Mouse (Mus musculus): ENCODE data around the gene Gm42669. TPM values are rescaled to one million over a fixed set of nuclear protein-coding genes. Genes with fewer than 3 reads are reported as not detected.
A peak's percentile ranks its signal among the peaks of the same experiment; 100 is the strongest.

The Gm42669 gene
- polyA plus RNA-seq, 1 experiment from 2014 or later: 0.73 TPM

DNA sequence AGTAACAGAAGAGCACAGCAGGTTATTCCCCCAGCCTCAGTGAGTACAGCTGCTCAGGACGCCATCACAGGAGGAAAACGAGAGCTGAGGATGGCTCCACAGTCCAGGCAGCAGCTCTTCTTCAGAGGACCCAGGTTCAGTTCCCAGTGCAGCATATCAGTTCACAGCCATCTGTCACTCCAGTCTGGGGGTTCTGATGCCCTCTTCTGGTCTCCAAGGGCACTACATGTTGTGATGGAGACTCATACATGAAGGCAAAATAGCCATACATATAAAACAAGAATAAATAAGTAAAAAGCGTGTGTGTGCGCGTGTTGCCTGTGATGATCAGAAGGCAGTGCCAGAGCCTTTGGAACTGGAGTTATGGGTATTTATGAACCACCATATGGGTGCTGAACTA lies 12.7 kb upstream of the Gm42669 start:
- Histone ChIP-seq H3K27me3 (ENCODE audit: control insufficient read depth, insufficient read depth, low read depth, low read length) (no peaks in the 10 kb centered on the region), H3K9me3 (replicated peaks; ENCODE audit: control insufficient read depth, low read length, poor library complexity, severe bottlenecking) (no peaks in the 10 kb centered on the region), H3K4me1 (ENCODE audit: control insufficient read depth, insufficient read depth, low read length) (peaks cover 8% of the 10 kb centered on the region), H3K4me2 (ENCODE audit: low read length) (no peak overlapping the region), H3K9ac (ENCODE audit: low read depth, low read length) (no peak overlapping the region), H3K4me3 (ENCODE audit: low read depth, low read length) (no peak overlapping the region), H3K36me3 (ENCODE audit: control insufficient read depth, insufficient read depth, low read length) (no peaks in the 10 kb centered on the region), H3K27ac (ENCODE audit: low read length) (no peak overlapping the region)
- over 99% methylated on average over 5 of the region's 5 CpGs for WGBS
- ATAC-seq: no peak

DNA sequence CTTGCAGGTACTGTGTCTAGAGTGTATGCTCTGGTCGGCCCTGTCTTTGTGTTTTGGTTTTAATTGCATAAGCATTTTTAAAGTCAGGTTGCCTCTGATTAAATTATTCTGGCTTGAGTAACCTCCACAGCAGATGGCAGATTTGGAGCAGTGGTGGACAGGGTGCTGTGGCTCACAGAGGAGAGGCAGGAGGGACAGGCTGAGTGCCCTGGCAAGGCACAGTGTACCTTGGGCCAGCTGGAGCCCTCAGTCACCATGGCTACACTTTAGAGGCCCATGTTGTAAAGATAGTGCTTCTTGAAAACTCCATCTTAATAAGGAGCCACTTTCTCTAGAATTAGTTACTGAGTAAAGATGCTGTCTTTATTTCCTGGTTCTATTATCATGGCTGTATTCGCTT lies 11.4 kb upstream of the Gm42669 start:
- no peak for ATAC-seq
- Histone ChIP-seq H3K9ac (ENCODE audit: low read depth, low read length) (no peak overlapping the region), H3K36me3 (ENCODE audit: control insufficient read depth, insufficient read depth, low read length) (peaks cover 3% of the 10 kb centered on the region; the same call in 1 of the 2 replicates), H3K4me2 (ENCODE audit: low read length) (no peak overlapping the region), H3K27ac (ENCODE audit: low read length) (no peak overlapping the region), H3K27me3 (ENCODE audit: control insufficient read depth, insufficient read depth, low read depth, low read length) (no peaks in the 10 kb centered on the region), H3K4me3 (ENCODE audit: low read depth, low read length) (no peak overlapping the region), H3K4me1 (ENCODE audit: control insufficient read depth, insufficient read depth, low read length) (peaks cover 13% of the 10 kb centered on the region), H3K9me3 (replicated peaks; ENCODE audit: control insufficient read depth, low read length, poor library complexity, severe bottlenecking) (no peaks in the 10 kb centered on the region)
- WGBS: 88% methylated on average over 2 of the region's 2 CpGs

DNA sequence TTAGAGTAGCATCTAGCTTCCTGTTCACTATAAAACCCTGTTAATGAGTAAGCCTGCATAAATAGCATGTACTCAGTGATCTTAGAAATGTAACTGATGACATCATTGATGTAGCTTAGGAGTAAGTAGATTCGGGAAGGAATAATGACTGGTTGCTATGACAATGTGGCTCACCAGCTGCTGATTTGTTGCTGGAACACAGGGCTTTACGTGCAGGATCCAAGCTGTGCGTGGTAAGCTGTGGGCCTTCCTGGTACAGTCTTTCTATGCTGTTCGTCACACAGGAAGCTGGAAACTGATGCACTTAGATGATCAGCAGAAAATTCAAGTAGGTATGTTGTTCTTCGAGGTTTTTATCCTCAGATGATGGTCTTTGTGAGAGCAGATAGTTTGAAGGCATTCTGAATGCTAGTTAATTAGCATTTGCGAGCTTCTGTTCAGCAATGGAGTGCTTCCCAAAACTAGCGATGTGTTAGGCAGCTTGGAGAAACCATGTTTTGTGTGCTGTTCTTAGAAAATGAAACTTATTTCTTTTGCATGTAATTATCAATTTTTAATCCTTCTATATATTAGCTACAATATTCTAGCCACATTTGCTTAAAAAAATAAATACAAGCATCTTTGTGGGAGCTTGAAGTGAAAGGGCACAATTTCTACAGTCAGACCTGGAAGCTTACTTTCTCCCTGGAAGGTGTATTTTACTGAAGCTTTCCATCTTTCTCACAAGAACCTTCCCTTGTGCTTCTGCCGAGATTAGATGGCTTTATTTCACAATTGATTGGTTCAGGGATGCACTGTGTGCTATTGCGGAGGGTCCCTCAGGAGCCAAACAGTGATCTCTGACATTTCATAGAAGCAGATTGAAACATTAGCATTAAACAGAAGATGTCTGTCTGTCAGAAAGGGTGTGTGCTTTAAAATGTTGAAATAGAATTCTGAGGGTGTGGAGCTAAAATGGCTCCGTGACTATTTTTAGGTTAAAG lies 9.6 kb upstream of the Gm42669 start:
- no peaks in the 10 kb centered on the region for H3K9me3 ChIP-seq (replicated peaks; ENCODE audit: control insufficient read depth, low read length, poor library complexity, severe bottlenecking)
- H3K27ac ChIP-seq (ENCODE audit: low read length): peak overlapping the region; percentile 92
- H3K9ac ChIP-seq (ENCODE audit: low read depth, low read length): peak overlapping the region; percentile 64
- no peaks in the 10 kb centered on the region for H3K27me3 ChIP-seq (ENCODE audit: control insufficient read depth, insufficient read depth, low read depth, low read length)
- peak; percentile 97 for ATAC-seq
- peak overlapping the region; percentile 80 for H3K4me2 ChIP-seq (ENCODE audit: low read length)
- H3K36me3 ChIP-seq (ENCODE audit: control insufficient read depth, insufficient read depth, low read length): peaks cover 5% of the 10 kb centered on the region; the same call in 1 of the 2 replicates
- peak overlapping the region; percentile 50 for H3K4me3 ChIP-seq (ENCODE audit: low read depth, low read length)
- peaks cover 17% of the 10 kb centered on the region for H3K4me1 ChIP-seq (ENCODE audit: control insufficient read depth, insufficient read depth, low read length)
- WGBS: 18% methylated on average over 10 of the region's 10 CpGs

DNA sequence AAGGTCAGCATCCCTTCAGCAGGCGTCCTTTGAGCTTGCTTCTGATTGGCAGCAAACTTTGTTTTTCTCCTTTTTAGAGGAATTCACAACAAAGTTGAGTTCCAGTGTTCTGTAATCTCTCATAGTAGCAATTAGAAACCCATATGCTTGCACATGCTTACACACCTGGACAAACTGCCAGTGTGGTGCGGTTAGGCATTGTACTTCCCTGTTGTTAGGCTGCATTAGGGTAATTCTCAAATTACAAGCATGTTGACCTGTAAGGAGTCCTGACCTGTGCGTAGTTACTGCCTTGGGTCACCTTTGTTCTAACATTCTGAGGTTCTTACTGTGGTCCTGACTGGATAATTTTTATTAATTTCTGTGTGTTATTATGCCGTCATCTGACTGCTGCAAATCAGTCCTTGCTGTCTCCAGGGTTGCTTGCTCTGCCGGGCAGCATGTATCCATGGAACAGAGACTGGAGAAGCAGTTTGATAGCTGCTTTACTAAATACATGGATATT lies 8.6 kb upstream of the Gm42669 start:
- Histone ChIP-seq H3K36me3 (ENCODE audit: control insufficient read depth, insufficient read depth, low read length) (peaks cover 5% of the 10 kb centered on the region; the same call in 1 of the 2 replicates), H3K9me3 (replicated peaks; ENCODE audit: control insufficient read depth, low read length, poor library complexity, severe bottlenecking) (no peaks in the 10 kb centered on the region), H3K4me2 (ENCODE audit: low read length) (peak overlapping the region; percentile 80), H3K27me3 (ENCODE audit: control insufficient read depth, insufficient read depth, low read depth, low read length) (no peaks in the 10 kb centered on the region), H3K4me3 (ENCODE audit: low read depth, low read length) (peak overlapping the region; percentile 50), H3K9ac (ENCODE audit: low read depth, low read length) (peak overlapping the region; percentile 27), H3K27ac (ENCODE audit: low read length) (peak overlapping the region; percentile 50), H3K4me1 (ENCODE audit: control insufficient read depth, insufficient read depth, low read length) (peaks cover 17% of the 10 kb centered on the region)
- WGBS: 46% methylated on average over 5 of the region's 5 CpGs
- no peak for ATAC-seq

DNA sequence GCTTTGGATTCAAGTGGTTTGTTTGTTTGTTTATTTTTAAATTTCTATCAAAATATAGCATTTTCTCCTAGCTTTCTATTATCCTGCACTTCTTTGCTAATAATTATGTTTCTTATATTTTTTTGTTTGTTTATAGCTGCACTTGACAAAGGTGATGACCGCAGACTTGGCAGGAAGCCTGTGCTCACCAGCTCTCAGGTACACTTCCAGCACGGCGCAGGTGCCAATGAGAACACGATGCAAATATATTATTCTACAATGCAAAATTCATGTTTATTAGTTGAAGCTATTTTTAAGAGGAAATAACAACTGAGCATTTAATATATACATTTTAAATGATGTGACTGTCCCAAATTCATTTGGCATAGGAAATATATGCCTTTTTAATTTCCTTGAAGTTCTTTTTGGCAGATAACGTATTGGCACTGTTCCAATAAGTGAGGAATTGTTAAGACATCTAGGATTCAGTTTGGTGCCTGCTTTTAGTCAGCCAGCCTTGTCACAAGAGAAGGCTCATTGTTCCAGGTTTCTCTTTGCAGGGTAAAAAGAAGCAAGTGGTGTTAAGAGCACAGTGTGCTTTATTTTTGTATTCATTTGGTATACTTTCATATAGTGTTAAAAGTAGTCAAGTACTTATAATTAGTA lies 7.4 kb upstream of the Gm42669 start:
- Histone ChIP-seq H3K4me1 (ENCODE audit: control insufficient read depth, insufficient read depth, low read length) (peaks cover 17% of the 10 kb centered on the region), H3K27me3 (ENCODE audit: control insufficient read depth, insufficient read depth, low read depth, low read length) (no peaks in the 10 kb centered on the region)
- WGBS: 82% methylated on average over 5 of the region's 5 CpGs

DNA sequence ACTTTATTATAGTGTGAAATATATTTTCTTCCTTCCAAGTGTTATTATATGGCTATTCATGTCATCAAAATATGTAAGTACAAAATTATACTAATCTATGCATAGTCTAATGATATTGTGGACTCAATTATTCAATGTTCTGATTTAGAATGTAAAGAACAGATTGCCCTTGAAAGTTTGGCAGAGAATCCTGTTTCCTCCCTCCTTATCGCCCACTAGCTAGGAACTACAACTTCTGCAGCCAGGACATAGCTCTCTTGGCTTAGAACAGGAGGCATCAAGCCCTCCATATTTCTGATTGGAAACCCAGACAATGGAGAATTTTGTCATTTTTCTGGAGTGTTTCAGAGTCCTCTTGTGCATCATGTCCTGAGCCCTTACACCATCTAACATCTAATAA lies 6.7 kb upstream of the Gm42669 start:
- H3K9ac ChIP-seq (ENCODE audit: low read depth, low read length): no peak overlapping the region
- peaks cover 9% of the 10 kb centered on the region; the same call in 1 of the 2 replicates for H3K36me3 ChIP-seq (ENCODE audit: control insufficient read depth, insufficient read depth, low read length)
- no peak for ATAC-seq
- H3K4me2 ChIP-seq (ENCODE audit: low read length): no peak overlapping the region
- H3K4me1 ChIP-seq (ENCODE audit: control insufficient read depth, insufficient read depth, low read length): peaks cover 17% of the 10 kb centered on the region
- 88% methylated on average over 1 of the region's 1 CpGs for WGBS
- no peak overlapping the region for H3K4me3 ChIP-seq (ENCODE audit: low read depth, low read length)
- H3K27me3 ChIP-seq (ENCODE audit: control insufficient read depth, insufficient read depth, low read depth, low read length): no peaks in the 10 kb centered on the region
- no peak overlapping the region for H3K27ac ChIP-seq (ENCODE audit: low read length)
- H3K9me3 ChIP-seq (replicated peaks; ENCODE audit: control insufficient read depth, low read length, poor library complexity, severe bottlenecking): no peaks in the 10 kb centered on the region

More for the DNA sequence above, 7.4 kb upstream of the Gm42669 start:
- H3K4me2 ChIP-seq (ENCODE audit: low read length): no peak overlapping the region
- no peaks in the 10 kb centered on the region for H3K9me3 ChIP-seq (replicated peaks; ENCODE audit: control insufficient read depth, low read length, poor library complexity, severe bottlenecking)
- no peak overlapping the region for H3K9ac ChIP-seq (ENCODE audit: low read depth, low read length)
- H3K4me3 ChIP-seq (ENCODE audit: low read depth, low read length): no peak overlapping the region
- H3K27ac ChIP-seq (ENCODE audit: low read length): no peak overlapping the region
- no peak for ATAC-seq
- peaks cover 8% of the 10 kb centered on the region; the same call in 1 of the 2 replicates for H3K36me3 ChIP-seq (ENCODE audit: control insufficient read depth, insufficient read depth, low read length)

DNA sequence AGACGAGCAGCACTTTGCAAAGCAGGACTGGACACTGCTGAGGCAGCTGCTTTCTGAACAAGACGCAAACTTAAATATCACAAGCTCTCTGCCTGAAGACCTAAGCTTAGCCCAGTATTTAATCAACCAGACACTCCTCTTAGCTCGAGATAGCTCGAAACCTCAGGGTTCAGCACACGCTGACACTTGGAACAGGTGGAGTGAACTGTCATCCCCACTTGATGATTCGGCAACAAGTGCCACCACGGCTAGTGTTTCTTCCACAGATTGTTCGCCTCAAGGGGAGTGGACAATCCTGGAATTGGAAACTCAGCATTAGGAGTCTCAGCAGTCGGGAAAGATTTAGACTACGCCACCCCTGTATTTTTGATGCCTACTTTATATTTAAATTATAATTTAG lies 3.1 kb downstream of the Gm42669 start:
- no peak overlapping the region for H3K9ac ChIP-seq (ENCODE audit: low read depth, low read length)
- no peak overlapping the region for H3K27ac ChIP-seq (ENCODE audit: low read length)
- no peaks in the 10 kb centered on the region for H3K27me3 ChIP-seq (ENCODE audit: control insufficient read depth, insufficient read depth, low read depth, low read length)
- 93% methylated on average over 10 of the region's 10 CpGs for WGBS
- peaks cover 10% of the 10 kb centered on the region; the same call in 1 of the 2 replicates for H3K36me3 ChIP-seq (ENCODE audit: control insufficient read depth, insufficient read depth, low read length)
- no peaks in the 10 kb centered on the region for H3K4me1 ChIP-seq (ENCODE audit: control insufficient read depth, insufficient read depth, low read length)
- no peak for ATAC-seq
- H3K9me3 ChIP-seq (replicated peaks; ENCODE audit: control insufficient read depth, low read length, poor library complexity, severe bottlenecking): no peaks in the 10 kb centered on the region
- H3K4me2 ChIP-seq (ENCODE audit: low read length): no peak overlapping the region
- H3K4me3 ChIP-seq (ENCODE audit: low read depth, low read length): no peak overlapping the region

DNA sequence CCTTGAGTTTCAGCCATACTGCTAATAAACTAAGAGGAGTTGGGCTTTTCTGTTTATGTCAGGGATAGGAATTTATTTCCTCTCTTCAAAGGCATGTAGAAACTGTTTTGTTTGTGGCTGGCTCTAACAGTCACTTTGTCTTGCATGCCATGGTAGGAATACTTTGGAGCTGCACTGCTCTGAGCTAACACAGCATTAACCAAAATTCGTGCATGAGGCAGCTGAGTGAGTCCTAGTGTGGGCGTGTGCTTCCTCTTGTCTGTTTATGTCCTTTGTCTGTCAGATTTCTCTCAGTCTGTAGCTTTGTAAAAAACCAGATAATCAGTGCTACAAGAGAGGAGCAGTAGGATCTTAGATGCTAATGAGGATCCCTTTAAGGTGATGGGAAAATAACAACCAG lies 3.9 kb downstream of the Gm42669 start:
- 57% methylated on average over 2 of the region's 2 CpGs for WGBS
- Histone ChIP-seq H3K9ac (ENCODE audit: low read depth, low read length) (no peak overlapping the region), H3K27ac (ENCODE audit: low read length) (no peak overlapping the region), H3K4me3 (ENCODE audit: low read depth, low read length) (no peak overlapping the region), H3K36me3 (ENCODE audit: control insufficient read depth, insufficient read depth, low read length) (peaks cover 10% of the 10 kb centered on the region; the same call in 1 of the 2 replicates), H3K27me3 (ENCODE audit: control insufficient read depth, insufficient read depth, low read depth, low read length) (no peaks in the 10 kb centered on the region), H3K4me1 (ENCODE audit: control insufficient read depth, insufficient read depth, low read length) (no peaks in the 10 kb centered on the region), H3K4me2 (ENCODE audit: low read length) (no peak overlapping the region), H3K9me3 (replicated peaks; ENCODE audit: control insufficient read depth, low read length, poor library complexity, severe bottlenecking) (no peaks in the 10 kb centered on the region)
- ATAC-seq: no peak
